Mouse (Mus musculus): ENCODE results near the gene Ltb. TPM values are rescaled to one million over a fixed set of nuclear protein-coding genes. Genes with fewer than 3 reads are reported as not detected.
"Not testable (repeated sequence)": the region's sequence is repeated elsewhere in the genome, so short reads cannot be mapped to it uniquely, and the experiment has no call there.

The Ltb gene
- polyA plus RNA-seq, 1 experiment from 2014 or later: 0.58 TPM

- Histone ChIP-seq H3K27ac (no peak overlapping the region), H3K4me1 (no peaks in the 10 kb centered on the region), H3K9ac (no peak overlapping the region), H3K9me3 (no peaks in the 10 kb centered on the region), H3K4me3 (no peak overlapping the region), H3K4me2 (no peak overlapping the region), H3K27me3 (replicated peaks) (no peaks in the 10 kb centered on the region), H3K36me3 (replicated peaks) (0 out of 2 replicates have a peak, but pooled peaks cover 9% of the 10 kb centered on the region)
- WGBS: 84% methylated on average over 6 of the region's 6 CpGs
- ATAC-seq (replicated peaks): no peak
These were observed 28.1 kb downstream of the Ltb start for GRCm38 (mm10) chr17:35222299-35222698.

GRCm38 (mm10) chr17:35224641-35225040 lies 30.4 kb downstream of the Ltb start:
- no peak overlapping the region for H3K9ac ChIP-seq
- H3K4me2 ChIP-seq: no peak overlapping the region
- H3K27me3 ChIP-seq (replicated peaks): no peaks in the 10 kb centered on the region
- no peak overlapping the region for H3K4me3 ChIP-seq
- ATAC-seq (replicated peaks): no peak
- H3K27ac ChIP-seq: no peak overlapping the region
- no peaks in the 10 kb centered on the region for H3K4me1 ChIP-seq
- 96% methylated on average over 4 of the region's 4 CpGs for WGBS
- no peaks in the 10 kb centered on the region for H3K9me3 ChIP-seq
- H3K36me3 ChIP-seq (replicated peaks): peaks cover 20% of the 10 kb centered on the region

- H3K9ac ChIP-seq: no peak overlapping the region
- no peak overlapping the region for H3K4me3 ChIP-seq
- no peaks in the 10 kb centered on the region for H3K9me3 ChIP-seq
- 96% methylated on average over 5 of the region's 5 CpGs for WGBS
- no peaks in the 10 kb centered on the region for H3K27me3 ChIP-seq (replicated peaks)
- H3K4me2 ChIP-seq: no peak overlapping the region
- ATAC-seq (replicated peaks): no peak
- peaks cover 18% of the 10 kb centered on the region for H3K36me3 ChIP-seq (replicated peaks)
- H3K4me1 ChIP-seq: no peaks in the 10 kb centered on the region
- H3K27ac ChIP-seq: no peak overlapping the region
These were observed 31.2 kb downstream of the Ltb start for GRCm38 (mm10) chr17:35225456-35225855.

- H3K4me2 ChIP-seq: no peak overlapping the region
- no peak overlapping the region for H3K9ac ChIP-seq
- ATAC-seq (replicated peaks): no peak
- H3K27me3 ChIP-seq (replicated peaks): no peaks in the 10 kb centered on the region
- H3K4me3 ChIP-seq: no peak overlapping the region
- no peak overlapping the region for H3K27ac ChIP-seq
- peaks cover 18% of the 10 kb centered on the region for H3K36me3 ChIP-seq (replicated peaks)
- no peaks in the 10 kb centered on the region for H3K9me3 ChIP-seq
- 89% methylated on average over 14 of the region's 14 CpGs for WGBS
- peaks cover under 1% of the 10 kb centered on the region; the same call in 1 of the 2 replicates for H3K4me1 ChIP-seq
These were observed 32.4 kb downstream of the Ltb start for GRCm38 (mm10) chr17:35226561-35227046.

GRCm38 (mm10) chr17:35231022-35231421 lies 36.8 kb downstream of the Ltb start:
- Histone ChIP-seq H3K9ac (no peak overlapping the region), H3K27me3 (replicated peaks) (no peaks in the 10 kb centered on the region), H3K9me3 (no peaks in the 10 kb centered on the region), H3K4me1 (peaks cover 32% of the 10 kb centered on the region), H3K4me2 (no peak overlapping the region), H3K36me3 (replicated peaks) (peaks cover 18% of the 10 kb centered on the region), H3K27ac (no peak overlapping the region), H3K4me3 (no peak overlapping the region)
- WGBS: 96% methylated on average over 10 of the region's 10 CpGs
- ATAC-seq (replicated peaks): no peak

GRCm38 (mm10) chr17:35232043-35232442 lies 37.8 kb downstream of the Ltb start:
- H3K36me3 ChIP-seq (replicated peaks): peaks cover 18% of the 10 kb centered on the region
- no peaks in the 10 kb centered on the region for H3K27me3 ChIP-seq (replicated peaks)
- H3K9me3 ChIP-seq: no peaks in the 10 kb centered on the region
- peak overlapping the region; percentile 31 for H3K4me2 ChIP-seq
- no peak overlapping the region for H3K9ac ChIP-seq
- no peak for ATAC-seq (replicated peaks)
- H3K4me3 ChIP-seq: 0 out of 2 replicates have a peak overlapping the region, but pooled peaks have one; percentile 15
- no peak overlapping the region for H3K27ac ChIP-seq
- 14% methylated on average over 12 of the region's 12 CpGs for WGBS
- H3K4me1 ChIP-seq: peaks cover 35% of the 10 kb centered on the region

- Histone ChIP-seq H3K36me3 (replicated peaks) (peaks cover 14% of the 10 kb centered on the region), H3K9ac (no peak overlapping the region), H3K27ac (no peak overlapping the region), H3K27me3 (replicated peaks) (no peaks in the 10 kb centered on the region), H3K4me1 (peaks cover 40% of the 10 kb centered on the region), H3K4me3 (no peak overlapping the region), H3K9me3 (no peaks in the 10 kb centered on the region), H3K4me2 (0 out of 2 replicates have a peak overlapping the region, but pooled peaks have one; percentile 31)
- WGBS: 85% methylated on average over 5 of the region's 5 CpGs
- ATAC-seq (replicated peaks): no peak
These were observed 38.4 kb downstream of the Ltb start for GRCm38 (mm10) chr17:35232659-35233058.

- ATAC-seq (replicated peaks): no peak
- Histone ChIP-seq H3K27ac (peak within 1 kb of the TSS; percentile 93; the same call in 1 of the 2 replicates), H3K27me3 (replicated peaks) (no peaks in the 10 kb centered on the region), H3K4me3 (peak within 1 kb of the TSS; percentile 56), H3K4me1 (peaks cover 40% of the 10 kb centered on the region), H3K9ac (peak within 1 kb of the TSS; percentile 70; the same call in 1 of the 2 replicates), H3K4me2 (peak within 1 kb of the TSS; percentile 97), H3K9me3 (no peaks in the 10 kb centered on the region), H3K36me3 (replicated peaks) (peaks cover 10% of the 10 kb centered on the region; the same call in 1 of the 2 replicates)
- 78% methylated on average over 18 of the region's 18 CpGs for WGBS
These were observed 39.1 kb downstream of the Ltb start, which contains the start of gene Atp6v1g2 for GRCm38 (mm10) chr17:35233114-35233980. TSS of gene Atp6v1g2 (plus strand) at chr17:35233660.

GRCm38 (mm10) chr17:35234090-35234489 lies 39.9 kb downstream of the Ltb start:
- H3K9ac ChIP-seq; H3K36me3 ChIP-seq (replicated peaks); ATAC-seq (replicated peaks); H3K9me3 ChIP-seq; H3K27me3 ChIP-seq (replicated peaks); H3K27ac ChIP-seq: not testable (repeated sequence)
- H3K4me2 ChIP-seq: peak overlapping the region; percentile 97; the same call in 1 of the 2 replicates
- H3K4me1 ChIP-seq: peaks cover 40% of the 10 kb centered on the region
- WGBS: 87% methylated on average over 7 of the region's 7 CpGs
- peak overlapping the region; percentile 56; the same call in 1 of the 2 replicates for H3K4me3 ChIP-seq

GRCm38 (mm10) chr17:35234903-35235302 lies 40.7 kb downstream of the Ltb start:
- Histone ChIP-seq H3K27me3 (replicated peaks) (no peaks in the 10 kb centered on the region), H3K36me3 (replicated peaks) (peaks cover 3% of the 10 kb centered on the region; the same call in 1 of the 2 replicates), H3K4me1 (peaks cover 40% of the 10 kb centered on the region)

GRCm38 (mm10) chr17:35235614-35236389 lies 41.6 kb downstream of the Ltb start, which contains the start of gene Nfkbil1:
TSS of gene Nfkbil1 (minus strand) at chr17:35235792.
- WGBS: under 1% methylated on average over 35 of the region's 35 CpGs
- peaks cover 48% of the 10 kb centered on the region for H3K4me1 ChIP-seq
- peak within 1 kb of the TSS; percentile 56 for H3K4me3 ChIP-seq
- no peaks in the 10 kb centered on the region for H3K9me3 ChIP-seq
- peak within 1 kb of the TSS; percentile 70 for H3K9ac ChIP-seq
- no peaks in the 10 kb centered on the region for H3K27me3 ChIP-seq (replicated peaks)
- ATAC-seq (replicated peaks): peak; percentile 83
- no peaks in the 10 kb centered on the region for H3K36me3 ChIP-seq (replicated peaks)
- H3K27ac ChIP-seq: peak within 1 kb of the TSS; percentile 93
- peak within 1 kb of the TSS; percentile 97 for H3K4me2 ChIP-seq

More at GRCm38 (mm10) chr17:35234903-35235302, 40.7 kb downstream of the Ltb start:
- peak overlapping the region; percentile 56 for H3K4me3 ChIP-seq
- H3K9me3 ChIP-seq: no peaks in the 10 kb centered on the region
- H3K9ac ChIP-seq: peak overlapping the region; percentile 70
- H3K4me2 ChIP-seq: peak overlapping the region; percentile 97
- ATAC-seq (replicated peaks): 0 out of 2 replicates have a peak, but pooled peaks have one; percentile 2
- 4% methylated on average over 31 of the region's 31 CpGs for WGBS
- H3K27ac ChIP-seq: peak overlapping the region; percentile 93

- peak overlapping the region; percentile 70 for H3K9ac ChIP-seq
- H3K4me1 ChIP-seq: peaks cover 50% of the 10 kb centered on the region
- no peaks in the 10 kb centered on the region for H3K36me3 ChIP-seq (replicated peaks)
- no peaks in the 10 kb centered on the region for H3K9me3 ChIP-seq
- under 1% methylated on average over 18 of the region's 18 CpGs for WGBS
- H3K27me3 ChIP-seq (replicated peaks): no peaks in the 10 kb centered on the region
- ATAC-seq (replicated peaks): peak; percentile 88
- peak overlapping the region; percentile 97 for H3K4me2 ChIP-seq
- peak overlapping the region; percentile 56 for H3K4me3 ChIP-seq
- H3K27ac ChIP-seq: peak overlapping the region; percentile 93
These were observed 42.1 kb downstream of the Ltb start for GRCm38 (mm10) chr17:35236390-35236746.
